Mouse (Mus musculus) large intestine, adult 2 months (tissue): ENCODE results near the gene Nek6. TPM values are rescaled to one million over a fixed set of nuclear protein-coding genes. Genes with fewer than 3 reads are reported as not detected.

Experiments used
- DNase-seq: peaks from one replicate; pipeline ENCODE4 v3.0.0-alpha.2; 2012; ENCODE audit warnings: low read depth, low spot score
- WGBS: fragments of 180-500 bp; shearing (Covaris S2); methylation state at CpG from one replicate; pipeline ENCODE4 v1.1.7; 2018; 5-methylcytosine and 5-hydroxymethylcytosine counted together
- polyA plus RNA-seq: library from polyadenylated mRNA; depleted of rRNA; stranded (reverse); fragments of >200 nt; gene quantifications from 2 replicates; pipeline ENCODE4 v1.2.3, GENCODE M21; 2012

Nek6 gene
- polyA plus RNA-seq, 1 experiment = 48.7 TPM

GRCm38 (mm10) chr2:38560296-38561227 is 49.1 kb downstream of the Nek6 start:
- no peak for DNase-seq
- 84% methylated on average over 17 of the region's 17 CpGs for WGBS

GRCm38 (mm10) chr2:38562596-38562995 is 51.2 kb downstream of the Nek6 start:
- DNase-seq = no peak
- WGBS = 82% methylated on average over 4 of the region's 4 CpGs

- no peak for DNase-seq
- WGBS = 90% methylated on average over 23 of the region's 23 CpGs
Observed at GRCm38 (mm10) chr2:38571971-38572601, 60.6 kb downstream of the Nek6 start.

- no peak for DNase-seq
- WGBS = 83% methylated on average over 2 of the region's 2 CpGs
Observed at GRCm38 (mm10) chr2:38574697-38575096, 63.3 kb downstream of the Nek6 start.

GRCm38 (mm10) chr2:38578602-38579521 is 67.4 kb downstream of the Nek6 start:
- no peak for DNase-seq
- WGBS = 73% methylated on average over 13 of the region's 13 CpGs

- no peak for DNase-seq
- 95% methylated on average over 1 of the region's 1 CpGs for WGBS
Observed at GRCm38 (mm10) chr2:38579528-38579927, 68.1 kb downstream of the Nek6 start.

- WGBS = 62% methylated on average over 2 of the region's 2 CpGs
Observed at GRCm38 (mm10) chr2:38583982-38584381, 72.5 kb downstream of the Nek6 start.

GRCm38 (mm10) chr2:38584514-38585378 is 73.3 kb downstream of the Nek6 start:
- no peak for DNase-seq
- 71% methylated on average over 13 of the region's 13 CpGs for WGBS

More at GRCm38 (mm10) chr2:38583982-38584381, 72.5 kb downstream of the Nek6 start:
- no peak for DNase-seq

- no peak for DNase-seq
- WGBS = 53% methylated on average over 5 of the region's 5 CpGs
Observed at GRCm38 (mm10) chr2:38585379-38585736, 73.9 kb downstream of the Nek6 start.

GRCm38 (mm10) chr2:38586733-38587132 is 75.3 kb downstream of the Nek6 start:
- WGBS = 68% methylated on average over 6 of the region's 6 CpGs
- DNase-seq = no peak

- whole genome bisulfite sequencing = 27% methylated on average over 6 of the region's 6 CpGs
- DNase-seq = peak; percentile 24
Observed at GRCm38 (mm10) chr2:38591751-38592459, 80.5 kb downstream of the Nek6 start.

- DNase-seq = no peak
- 64% methylated on average over 7 of the region's 7 CpGs for WGBS
Observed at GRCm38 (mm10) chr2:38594874-38595273, 83.4 kb downstream of the Nek6 start.

- WGBS = 97% methylated on average over 1 of the region's 1 CpGs
- no peak for DNase-seq
Observed at GRCm38 (mm10) chr2:38597896-38598295, 86.5 kb downstream of the Nek6 start.

GRCm38 (mm10) chr2:38598395-38598794 is 87.0 kb downstream of the Nek6 start:
- DNase-seq = no peak

GRCm38 (mm10) chr2:38600842-38601241 is 89.4 kb downstream of the Nek6 start:
- DNase-seq = no peak

More at GRCm38 (mm10) chr2:38598395-38598794, 87.0 kb downstream of the Nek6 start:
- 88% methylated on average over 2 of the region's 2 CpGs for WGBS

GRCm38 (mm10) chr2:38607716-38608115 is 96.3 kb downstream of the Nek6 start:
- DNase-seq = no peak
- WGBS = 71% methylated on average over 1 of the region's 1 CpGs

- no peak for DNase-seq
Observed at GRCm38 (mm10) chr2:38608831-38609309, 97.4 kb downstream of the Nek6 start.

GRCm38 (mm10) chr2:38609310-38609709 is 97.9 kb downstream of the Nek6 start:
- DNase-seq = no peak
- 90% methylated on average over 11 of the region's 11 CpGs for WGBS

More at GRCm38 (mm10) chr2:38608831-38609309, 97.4 kb downstream of the Nek6 start:
- WGBS = 79% methylated on average over 5 of the region's 5 CpGs
